8 mouse cellular contexts compared by ENCODE assay signal in the genomic region with DNA sequence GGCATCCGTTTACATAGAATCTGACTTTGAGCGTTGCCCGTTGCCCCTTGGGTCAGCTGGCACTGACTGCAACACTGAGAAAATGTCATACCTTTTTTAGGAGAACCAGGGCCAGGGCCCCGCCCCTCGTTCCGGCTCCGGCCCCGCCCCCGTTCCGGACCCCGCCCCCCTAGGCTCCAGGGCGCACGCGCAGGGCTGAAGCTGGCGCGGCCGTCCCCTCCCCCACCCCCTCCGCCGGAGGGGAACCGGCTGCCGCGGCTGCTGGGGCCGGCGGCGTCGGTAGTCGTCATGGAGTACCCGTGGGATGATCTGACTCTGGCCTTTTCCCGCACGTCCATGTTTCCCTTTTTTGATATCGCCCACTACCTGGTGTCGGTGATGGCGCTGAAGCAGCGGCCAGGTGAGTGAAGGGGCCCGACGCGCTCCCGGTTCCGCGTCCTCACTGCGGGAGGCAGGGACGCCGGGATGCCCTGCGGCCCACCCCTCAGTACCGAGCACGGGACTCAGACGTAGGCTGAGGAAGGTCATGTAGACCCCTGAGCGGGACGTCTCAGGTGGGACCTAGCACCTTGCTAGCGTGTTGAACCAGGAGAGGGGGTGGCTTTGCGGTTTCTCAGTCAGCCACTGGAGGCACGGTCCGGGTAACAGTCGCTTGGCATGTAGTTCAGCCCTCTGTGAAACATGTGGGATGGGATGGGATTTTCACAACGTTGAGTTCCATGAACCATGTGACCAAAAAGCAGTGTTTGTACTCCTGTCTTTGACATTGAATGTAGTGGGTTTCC. TPM values are rescaled to one million over a fixed set of nuclear protein-coding genes. Genes with fewer than 3 reads are reported as not detected.
DNase-seq lines count a peak whose midpoint lies in the region; ATAC-seq lines count a peak whose summit lies in the region.

Gene Tmem38b, plus strand, starts transcription at position 225 of the 785 bp plus-strand sequence.

- peak within 1 kb of the TSS; percentile 85 for H3K9ac ChIP-seq in heart, embryonic 13.5 days
- H3K9ac ChIP-seq in liver, embryonic 15.5 days = peak within 1 kb of the TSS; percentile 70
- H3K9ac ChIP-seq in neural tube, embryonic 11.5 days (ENCODE audit: low read length) = peak within 1 kb of the TSS; percentile 58
- peak within 1 kb of the TSS; percentile 91 for H3K9ac ChIP-seq in stomach, embryonic 16.5 days (ENCODE audit: low read length)

- peak within 1 kb of the TSS; percentile 46 for H3K27ac ChIP-seq in heart, embryonic 13.5 days (replicated peaks)
- H3K27ac ChIP-seq in liver, embryonic 15.5 days (replicated peaks) = peak within 1 kb of the TSS; percentile 56
- H3K27ac ChIP-seq in neural tube, embryonic 11.5 days (ENCODE audit: low read depth, low read length) = no peak within 1 kb of the TSS
- H3K27ac ChIP-seq in stomach, embryonic 16.5 days (ENCODE audit: low read length) = peak within 1 kb of the TSS; percentile 40

- peak within 1 kb of the TSS; percentile 83 for H3K4me2 ChIP-seq in heart, embryonic 13.5 days
- peak within 1 kb of the TSS; percentile 90 for H3K4me2 ChIP-seq in liver, embryonic 15.5 days
- H3K4me2 ChIP-seq in neural tube, embryonic 11.5 days (ENCODE audit: low read depth) = peak within 1 kb of the TSS; percentile 54
- peak within 1 kb of the TSS; percentile 91 for H3K4me2 ChIP-seq in stomach, embryonic 16.5 days (ENCODE audit: low read depth, low read length)

- no peaks in the 10 kb centered on the region for H3K9me3 ChIP-seq in erythroblast, embryonic 14.5 days (ENCODE audit: control insufficient read depth, low read length)
- H3K9me3 ChIP-seq in heart, embryonic 13.5 days = no peaks in the 10 kb centered on the region
- H3K9me3 ChIP-seq in liver, embryonic 15.5 days (replicated peaks) = no peaks in the 10 kb centered on the region
- no peaks in the 10 kb centered on the region for H3K9me3 ChIP-seq in neural tube, embryonic 11.5 days (ENCODE audit: control insufficient read depth, low read length)
- no peaks in the 10 kb centered on the region for H3K9me3 ChIP-seq in stomach, embryonic 16.5 days (replicated peaks; ENCODE audit: control insufficient read depth, low read length)

- no peaks in the 10 kb centered on the region for H3K36me3 ChIP-seq in erythroblast, embryonic 14.5 days (ENCODE audit: control insufficient read depth)
- no peaks in the 10 kb centered on the region for H3K36me3 ChIP-seq in heart, embryonic 13.5 days
- no peaks in the 10 kb centered on the region for H3K36me3 ChIP-seq in liver, embryonic 15.5 days (replicated peaks)
- H3K36me3 ChIP-seq in neural tube, embryonic 11.5 days (ENCODE audit: control insufficient read depth, insufficient read depth, low read length) = no peaks in the 10 kb centered on the region
- H3K36me3 ChIP-seq in stomach, embryonic 16.5 days (ENCODE audit: control insufficient read depth, insufficient read depth, low read length) = no peaks in the 10 kb centered on the region

- peak; percentile 84 for ATAC-seq in heart, embryonic 13.5 days (ENCODE audit: extremely low read depth, insufficient number of reproducible peaks, low FRiP score, low TSS enrichment)
- peak; percentile 81 for ATAC-seq in liver, embryonic 15.5 days (ENCODE audit: insufficient read depth)
- peak; percentile 87 for ATAC-seq in neural tube, embryonic 11.5 days (ENCODE audit: insufficient read depth, low FRiP score, low TSS enrichment)
- ATAC-seq in stomach, embryonic 16.5 days (ENCODE audit: insufficient read depth, low FRiP score) = peak; percentile 86

- peak within 1 kb of the TSS; percentile 82 for H3K4me3 ChIP-seq in erythroblast, embryonic 14.5 days (replicated peaks)
- peak within 1 kb of the TSS; percentile 75 for H3K4me3 ChIP-seq in heart, embryonic 13.5 days
- peak within 1 kb of the TSS; percentile 72 for H3K4me3 ChIP-seq in liver, embryonic 15.5 days (replicated peaks)
- peak within 1 kb of the TSS; percentile 56 for H3K4me3 ChIP-seq in neural tube, embryonic 11.5 days (ENCODE audit: low read depth, low read length)
- peak within 1 kb of the TSS; percentile 99 for H3K4me3 ChIP-seq in stomach, embryonic 16.5 days (replicated peaks; ENCODE audit: low read length)

- H3K4me1 ChIP-seq in erythroblast, embryonic 14.5 days (ENCODE audit: control insufficient read depth) = peaks cover 12% of the 10 kb centered on the region
- peaks cover 7% of the 10 kb centered on the region for H3K4me1 ChIP-seq in heart, embryonic 13.5 days
- H3K4me1 ChIP-seq in liver, embryonic 15.5 days (replicated peaks) = peaks cover 16% of the 10 kb centered on the region; the same call in 1 of the 2 replicates
- no peaks in the 10 kb centered on the region for H3K4me1 ChIP-seq in neural tube, embryonic 11.5 days (ENCODE audit: control insufficient read depth, insufficient read depth, low read length)
- peaks cover 9% of the 10 kb centered on the region for H3K4me1 ChIP-seq in stomach, embryonic 16.5 days (ENCODE audit: control insufficient read depth, insufficient read depth, low read length)

- DNase-seq in CD4-positive, CD25-positive, alpha-beta regulatory T cell, adult 2 months (ENCODE audit: low read depth, low spot score) = peak; percentile 89
- DNase-seq in brain, embryonic 18.5 days (ENCODE audit: low read depth, low spot score) = peak; percentile 45
- DNase-seq in kidney, postnatal 10 days = peak; percentile 91
- peak; percentile 90 for DNase-seq in neural tube, embryonic 11.5 days (ENCODE audit: low spot score)

- no peaks in the 10 kb centered on the region for H3K27me3 ChIP-seq in erythroblast, embryonic 14.5 days (ENCODE audit: control insufficient read depth)
- no peaks in the 10 kb centered on the region for H3K27me3 ChIP-seq in heart, embryonic 13.5 days (replicated peaks)
- no peaks in the 10 kb centered on the region for H3K27me3 ChIP-seq in liver, embryonic 15.5 days
- H3K27me3 ChIP-seq in neural tube, embryonic 11.5 days (ENCODE audit: control insufficient read depth, insufficient read depth, low read length) = no peaks in the 10 kb centered on the region
- H3K27me3 ChIP-seq in stomach, embryonic 16.5 days (ENCODE audit: control insufficient read depth, insufficient read depth, low read length) = no peaks in the 10 kb centered on the region

- WGBS in heart, embryonic 13.5 days = under 1% methylated on average over 54 of the region's 55 CpGs
- under 1% methylated on average over 55 of the region's 55 CpGs for WGBS in liver, embryonic 15.5 days (ENCODE audit: insufficient replicate concordance)
- WGBS in neural tube, embryonic 11.5 days = under 1% methylated on average over 53 of the region's 55 CpGs
- WGBS in stomach, embryonic 16.5 days = under 1% methylated on average over 55 of the region's 55 CpGs

RNA-seq across cellular contexts. Expression of gene Tmem38b, which starts in this region (rescaled TPM):
- polyA plus RNA-seq in erythroblast, embryonic 14.5 days (2012) = 0.02 and 0.03 TPM in 2 replicates
- 8.1 and 9.7 TPM in 2 replicates for polyA plus RNA-seq in heart, embryonic 13.5 days (2015; fragmentation: Nextera tagmentation; extraction: Ambion mirVana)
- polyA plus RNA-seq in liver, embryonic 15.5 days (2015; fragmentation: Nextera tagmentation; extraction: Ambion mirVana) = 5.2 and 5.5 TPM in 2 replicates
- 4.7 and 4.9 TPM in 2 replicates for polyA plus RNA-seq in neural tube, embryonic 11.5 days (2014; fragmentation: Nextera tagmentation; extraction: Ambion mirVana)
- 10.7 and 13.8 TPM in 2 replicates for polyA plus RNA-seq in stomach, embryonic 16.5 days (2015; fragmentation: Nextera tagmentation; extraction: Ambion mirVana)
